Mouse (Mus musculus) hindbrain, embryonic 14.5 days (tissue): ENCODE results near the gene Cdk13. TPM values are rescaled to one million over a fixed set of nuclear protein-coding genes. Genes with fewer than 3 reads are reported as not detected.

Source experiments
- ATAC-seq: fragments of 200-750 bp; cut with Nextera tagmentation; 2 replicates; pipeline ENCODE4 v1.8.0; 2017; ENCODE audit warnings: moderate number of reproducible peaks, mild to moderate bottlenecking, moderate TSS enrichment, moderate library complexity; ENCODE audit not compliant: low FRiP score
- DNase-seq: peaks from one replicate; pipeline ENCODE4 v3.0.0-alpha.2; 2015; ENCODE audit warnings: low spot score
- H3K27ac ChIP-seq: fragments of 300-500 bp; sonication (generic); 2 replicates; pipeline ENCODE4 v1.5.1; 2014; ENCODE audit warnings: mild to moderate bottlenecking, moderate library complexity
- H3K27me3 ChIP-seq: fragments of 300-500 bp; sonication (generic); 2 replicates; pipeline ENCODE4 v1.6.1; 2014; ENCODE audit warnings: mild to moderate bottlenecking, low read length, mixed read lengths; ENCODE audit not compliant: control insufficient read depth, insufficient read depth
- H3K36me3 ChIP-seq: fragments of 300-500 bp; sonication (generic); replicated peaks from 2 replicates; pipeline ENCODE4 v1.6.1; 2014; ENCODE audit not compliant: control insufficient read depth, insufficient read depth
- H3K4me1 ChIP-seq: fragments of 300-500 bp; sonication (generic); replicated peaks from 2 replicates; pipeline ENCODE4 v1.6.1; 2014; ENCODE audit warnings: antibody characterized with exemption, low read length, mixed read lengths; ENCODE audit not compliant: control insufficient read depth, insufficient read depth
- H3K4me2 ChIP-seq: fragments of 300-500 bp; sonication (generic); replicated peaks from 2 replicates; pipeline ENCODE4 v1.6.1; 2014; ENCODE audit warnings: mild to moderate bottlenecking, moderate library complexity
- H3K4me3 ChIP-seq: fragments of 300-500 bp; sonication (generic); replicated peaks from 2 replicates; pipeline ENCODE4 v1.5.1; 2014; ENCODE audit warnings: mild to moderate bottlenecking, low read length
- H3K9ac ChIP-seq: fragments of 300-500 bp; sonication (generic); 2 replicates; pipeline ENCODE4 v1.6.1; 2014
- H3K9me3 ChIP-seq: fragments of 300-500 bp; sonication (generic); 2 replicates; pipeline ENCODE4 v1.6.1; 2016; ENCODE audit warnings: low read length; ENCODE audit not compliant: control insufficient read depth
- WGBS: fragments of 180-500 bp; shearing (Covaris S2); extraction: QIAGEN DNeasy Blood & Tissue Kit; methylation state at CpG from one replicate; pipeline ENCODE4 v1.1.7; 2014; 5-methylcytosine and 5-hydroxymethylcytosine counted together
- microRNA counts: library from miRNA; unstranded; fragments of <30 nt; microRNA quantifications from one replicate; lab custom pipeline; 2016
- microRNA-seq: library from miRNA; unstranded; fragments of <30 nt; microRNA quantifications from one replicate; pipeline ENCODE4, GENCODE M21; 2016
- polyA plus RNA-seq: library from polyadenylated mRNA; unstranded; fragments of >200 nt; fragmentation: Nextera tagmentation; extraction: Ambion mirVana; gene quantifications from 2 replicates; pipeline ENCODE4 v1.2.1, GENCODE M21; 2014

Cdk13 gene
- polyA plus RNA-seq, 1 experiment from 2014 or later, result 20.3 TPM

- no peaks in the 10 kb centered on the region for H3K9me3 ChIP-seq
- H3K27me3 ChIP-seq, result no peaks in the 10 kb centered on the region
- DNase-seq (no peak), ATAC-seq (no peak)
- H3K27ac ChIP-seq, result no peak overlapping the region
- no peak overlapping the region for H3K4me3 ChIP-seq
- H3K4me2 ChIP-seq, result no peak overlapping the region
- no peaks in the 10 kb centered on the region for H3K4me1 ChIP-seq
- H3K36me3 ChIP-seq, result no peaks in the 10 kb centered on the region
- H3K9ac ChIP-seq, result no peak overlapping the region
Observed at GRCm38 (mm10) chr13:17689461-17689860, 115.4 kb downstream of the Cdk13 start.

- no peaks in the 10 kb centered on the region for H3K36me3 ChIP-seq
- H3K4me1 ChIP-seq, result no peaks in the 10 kb centered on the region
- H3K27me3 ChIP-seq, result no peaks in the 10 kb centered on the region
- H3K4me2 ChIP-seq, result no peak overlapping the region
- no peak for ATAC-seq
- WGBS, result 76% methylated on average over 1 of the region's 1 CpGs
- H3K9me3 ChIP-seq, result no peaks in the 10 kb centered on the region
- DNase-seq, result no peak
- H3K9ac ChIP-seq, result no peak overlapping the region
- H3K4me3 ChIP-seq, result no peak overlapping the region
- H3K27ac ChIP-seq, result no peak overlapping the region
Observed at GRCm38 (mm10) chr13:17671122-17671521, 133.8 kb downstream of the Cdk13 start.

- no peaks in the 10 kb centered on the region for H3K4me1 ChIP-seq
- H3K36me3 ChIP-seq, result no peaks in the 10 kb centered on the region
- DNase-seq, result no peak
- no peak overlapping the region for H3K4me2 ChIP-seq
- H3K27me3 ChIP-seq, result no peaks in the 10 kb centered on the region
- H3K4me3 ChIP-seq, result no peak overlapping the region
- WGBS, result 92% methylated on average over 1 of the region's 1 CpGs
- no peak overlapping the region for H3K9ac ChIP-seq
- no peak overlapping the region for H3K27ac ChIP-seq
- no peak for ATAC-seq
- no peaks in the 10 kb centered on the region for H3K9me3 ChIP-seq
Observed at GRCm38 (mm10) chr13:17667380-17667779, 137.5 kb downstream of the Cdk13 start.

MicroRNAs encoded within 50 kb of the gene (microRNA counts, 519-probe panel; counts per million panel counts)
- not detected for microRNA mmu-miR-466i (lab: Ali Mortazavi, UCI)

Small RNAs within 50 kb of the gene (microRNA-seq; reads per million reads assigned to microRNA genes)
- gene Mir466i, result not detected

Other genes with a start within 250 kb of the Cdk13 start
- gene Mplkip, start 109.9 kb downstream of the Cdk13 start, polyA plus RNA-seq, result 49.0 and 51.8 TPM in 2 replicates
- 2.7 and 3.7 TPM in 2 replicates for gene Sugct, start 109.5 kb downstream of the Cdk13 start, polyA plus RNA-seq
- gene Rala, start 139.1 kb upstream of the Cdk13 start, polyA plus RNA-seq, result 197 and 209 TPM in 2 replicates
- 73.1 and 82.9 TPM in 2 replicates for gene Yae1d1, start 188.3 kb upstream of the Cdk13 start, polyA plus RNA-seq